Mouse (Mus musculus): ENCODE measurements around the gene Ccdc124.
A peak's percentile ranks its signal among the peaks of the same experiment; 100 is the strongest.

Ccdc124 gene

DNA sequence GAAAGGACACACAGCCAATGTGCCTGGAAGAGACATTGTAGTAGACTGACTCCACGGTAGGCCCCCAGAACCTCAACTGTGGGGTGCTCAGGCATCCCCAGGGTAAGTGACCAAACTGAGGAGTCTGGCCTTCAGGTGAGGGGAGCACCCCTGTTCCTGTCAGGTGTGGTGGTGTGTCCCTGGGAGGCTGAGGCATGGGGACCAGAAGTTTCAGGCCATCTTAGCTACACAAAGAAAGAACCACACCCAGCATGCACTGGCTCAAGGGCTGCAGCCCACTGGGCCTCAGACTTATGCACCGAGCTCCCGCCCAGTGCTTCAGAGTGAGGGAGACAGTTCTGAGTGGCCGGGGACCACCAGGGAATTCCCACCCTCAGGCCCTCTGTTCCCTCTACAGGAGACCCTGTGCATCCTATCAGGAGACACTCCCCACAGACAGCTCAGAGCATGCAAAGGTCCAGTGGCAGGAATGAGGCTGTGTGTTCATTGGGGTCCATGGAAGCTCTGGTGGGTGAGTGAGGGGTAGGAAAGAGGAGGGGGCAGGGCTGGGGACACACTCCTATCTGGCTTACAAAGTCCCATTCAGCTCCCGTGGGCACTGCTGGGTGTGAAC lies 2.4 kb downstream of the Ccdc124 start:
- DNase-seq (ENCODE audit: inconsistent age in 2 of 2, low spot score in 1 of 2) = no peak

DNA sequence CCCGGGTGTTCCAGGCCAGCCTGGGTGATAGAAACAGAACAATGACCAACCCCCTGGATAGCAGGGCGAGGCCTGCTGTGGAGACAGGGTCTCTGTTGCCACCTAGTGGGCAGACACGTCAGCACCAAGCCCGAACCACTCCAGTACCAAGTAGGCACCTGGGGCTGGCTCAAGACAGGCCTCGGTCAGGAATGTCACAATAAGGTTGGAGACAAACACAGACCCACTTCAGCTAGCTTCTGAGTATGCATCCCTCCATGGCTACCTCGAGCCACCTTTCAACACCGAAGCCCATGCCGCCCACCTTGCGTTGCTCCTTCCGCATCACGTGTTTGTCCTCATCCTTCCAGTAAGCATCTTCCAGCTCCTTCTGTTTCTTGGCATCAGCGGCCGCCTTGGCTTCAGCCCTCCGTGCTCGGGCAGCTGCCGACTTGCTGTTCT lies 4.1 kb downstream of the Ccdc124 start:
- peak; percentile 80 to 91 for DNase-seq (ENCODE audit: inconsistent age in 2 of 2, low spot score in 1 of 2)

DNA sequence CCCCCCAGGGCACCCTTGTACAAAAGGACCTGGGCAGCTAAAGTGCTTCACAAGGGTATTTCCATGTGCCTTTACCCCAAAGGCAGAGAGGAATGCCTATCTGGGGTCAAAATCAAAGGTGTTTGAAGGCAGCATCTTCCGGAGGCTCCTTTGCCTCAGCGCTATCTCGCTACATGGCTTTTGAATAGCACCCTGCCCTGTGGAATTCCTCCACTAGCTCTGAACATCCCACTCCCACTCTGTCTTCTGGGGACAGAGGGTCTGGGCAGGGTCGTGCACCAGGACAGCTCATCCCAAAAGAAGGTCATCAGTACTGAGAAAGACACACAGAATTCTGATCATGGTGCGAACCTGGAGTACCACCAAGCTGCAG lies 4.5 kb downstream of the Ccdc124 start:
- DNase-seq (ENCODE audit: inconsistent age in 2 of 2, low spot score in 1 of 2) = no peak

DNA sequence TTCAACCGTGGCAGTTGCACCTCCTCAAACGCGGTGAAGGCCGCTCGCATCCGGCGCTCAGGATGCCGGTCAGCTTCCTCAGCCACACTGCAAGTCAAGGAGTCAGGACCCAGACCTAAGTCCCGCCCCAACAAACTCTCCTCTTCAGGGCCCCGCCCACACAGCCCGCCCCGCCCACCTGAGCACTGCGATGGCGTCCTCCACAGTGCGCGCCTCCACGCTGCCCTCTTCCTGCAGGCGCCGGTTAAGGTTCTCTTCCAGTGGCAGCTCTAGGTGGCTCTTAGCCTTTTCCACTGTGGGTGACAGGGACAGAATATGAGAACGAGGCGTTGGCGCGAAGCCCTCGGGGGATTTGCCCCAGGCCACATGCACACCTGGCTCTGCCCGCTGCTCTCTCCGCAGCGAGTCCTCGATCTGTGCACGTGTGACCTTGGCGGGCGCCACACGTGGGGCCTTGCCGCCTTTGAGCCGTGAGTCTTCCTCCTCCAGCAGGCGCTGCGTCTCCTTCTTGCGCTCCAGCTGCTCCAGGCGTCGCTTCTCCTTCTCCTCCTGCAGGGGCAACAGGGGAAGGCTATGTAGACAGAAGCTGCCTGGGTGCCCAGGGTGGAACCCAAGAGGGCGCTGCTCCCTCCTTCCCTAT lies 5.1 kb downstream of the Ccdc124 start:
- peak; percentile 61 to 80 for DNase-seq (ENCODE audit: inconsistent age in 2 of 2, low spot score in 1 of 2)

DNA sequence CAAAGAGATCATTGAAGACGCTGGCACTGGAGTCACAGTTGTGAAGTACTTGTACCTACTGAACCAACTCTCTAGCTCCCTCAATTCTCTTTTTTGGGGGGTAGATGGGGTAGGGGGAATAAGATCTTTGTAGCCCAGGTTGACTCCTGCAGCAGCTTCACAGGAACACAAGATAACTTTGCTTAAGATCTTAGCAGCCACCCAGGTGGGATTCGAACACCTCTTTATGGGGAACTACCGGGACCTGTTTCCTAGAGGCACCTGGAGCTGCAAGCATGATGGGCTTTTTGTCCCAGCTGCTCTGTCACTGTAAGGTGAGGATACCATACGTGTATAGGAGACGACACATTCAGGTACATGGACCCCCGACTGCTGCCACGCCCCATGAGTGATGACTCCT lies 7.2 kb downstream of the Ccdc124 start:
- DNase-seq (ENCODE audit: inconsistent age in 2 of 2, low spot score in 1 of 2) = no peak

DNA sequence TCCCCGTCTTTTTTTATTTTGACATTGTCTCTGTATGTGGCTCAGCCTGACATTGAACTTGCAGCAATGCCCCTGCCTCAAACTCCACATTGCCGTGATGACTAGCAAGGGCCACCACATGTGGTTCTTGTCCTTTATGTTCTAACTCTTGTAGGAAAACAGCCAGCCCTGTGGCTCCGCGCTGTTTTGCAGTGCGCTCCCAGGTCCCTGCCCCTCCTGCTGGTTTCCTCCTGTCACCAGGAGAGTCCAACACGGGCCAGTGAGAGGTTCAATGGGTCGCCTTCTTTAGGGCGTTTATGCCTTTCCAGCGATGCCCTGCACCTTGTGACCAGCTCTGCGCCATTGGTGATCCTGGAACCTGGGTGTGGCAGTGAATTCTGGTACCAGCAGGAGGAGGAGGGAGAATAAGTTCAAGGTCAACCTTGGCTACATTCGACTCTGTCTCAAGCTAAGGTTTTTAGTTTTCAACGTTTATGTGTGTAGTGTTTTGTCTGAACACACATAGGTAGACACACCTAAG lies 7.7 kb downstream of the Ccdc124 start:
- no peak for DNase-seq (ENCODE audit: inconsistent age in 2 of 2, low spot score in 1 of 2)

DNA sequence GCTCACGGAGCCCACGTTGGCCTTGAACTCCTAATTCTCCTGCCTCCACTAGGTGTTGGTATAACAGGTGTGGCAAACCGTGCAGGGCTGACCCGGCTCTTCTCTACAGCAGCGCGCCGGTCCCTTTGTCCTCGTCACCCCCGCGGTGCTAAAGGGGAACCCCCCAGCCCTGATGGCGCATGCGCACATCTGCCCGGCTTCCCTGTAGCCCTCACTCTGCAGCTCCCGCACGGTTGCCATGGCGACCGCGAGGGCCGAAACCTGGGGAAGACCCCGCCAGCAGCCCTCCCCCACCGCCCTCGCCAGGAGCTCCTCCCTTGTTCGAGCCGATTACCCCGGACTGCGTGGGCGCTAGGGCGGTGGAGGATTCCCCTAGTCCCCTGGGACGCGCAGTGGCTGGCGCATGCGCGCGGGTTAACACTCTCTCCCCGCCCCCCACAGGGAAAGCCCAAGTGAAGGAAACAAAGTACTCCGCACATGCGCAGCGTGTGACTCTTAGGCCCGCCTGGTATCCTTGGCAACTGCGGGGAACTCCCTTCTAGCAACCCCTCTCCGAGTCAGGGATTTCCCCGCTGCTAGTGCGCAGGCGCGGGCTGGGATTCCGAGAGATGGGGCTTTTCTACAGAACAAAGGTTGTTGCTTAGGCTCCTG lies 8.3 kb downstream of the Ccdc124 start:
- peak; percentile 99 to 100 for DNase-seq (ENCODE audit: inconsistent age in 2 of 2, low spot score in 1 of 2)

DNA sequence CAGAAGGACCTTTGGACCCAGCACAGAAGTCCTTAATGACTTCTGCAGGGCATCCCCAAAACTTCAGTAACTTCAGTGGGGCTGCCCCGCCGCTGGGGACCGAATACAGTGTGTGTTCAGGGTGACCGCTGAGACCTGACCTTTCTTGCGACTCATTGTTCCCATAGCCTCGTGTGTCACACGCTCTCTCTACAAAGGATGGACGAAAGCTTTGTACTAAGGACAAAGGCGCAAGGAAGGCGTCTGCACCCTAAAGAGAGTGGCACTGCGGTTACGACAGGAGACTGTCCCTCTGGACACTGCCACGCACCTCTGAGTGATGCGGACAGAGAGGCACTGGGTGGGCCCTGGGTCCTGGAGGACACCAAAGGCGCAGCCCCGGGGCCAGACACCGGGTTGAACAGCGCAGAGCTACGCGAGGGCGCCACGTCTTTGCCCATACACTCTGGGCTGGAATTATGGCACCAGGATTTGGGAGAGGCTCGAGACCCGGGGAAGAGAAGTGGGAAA lies 9.0 kb downstream of the Ccdc124 start:
- peak; percentile 61 to 84 for DNase-seq (ENCODE audit: inconsistent age in 2 of 2, low spot score in 1 of 2)

DNA sequence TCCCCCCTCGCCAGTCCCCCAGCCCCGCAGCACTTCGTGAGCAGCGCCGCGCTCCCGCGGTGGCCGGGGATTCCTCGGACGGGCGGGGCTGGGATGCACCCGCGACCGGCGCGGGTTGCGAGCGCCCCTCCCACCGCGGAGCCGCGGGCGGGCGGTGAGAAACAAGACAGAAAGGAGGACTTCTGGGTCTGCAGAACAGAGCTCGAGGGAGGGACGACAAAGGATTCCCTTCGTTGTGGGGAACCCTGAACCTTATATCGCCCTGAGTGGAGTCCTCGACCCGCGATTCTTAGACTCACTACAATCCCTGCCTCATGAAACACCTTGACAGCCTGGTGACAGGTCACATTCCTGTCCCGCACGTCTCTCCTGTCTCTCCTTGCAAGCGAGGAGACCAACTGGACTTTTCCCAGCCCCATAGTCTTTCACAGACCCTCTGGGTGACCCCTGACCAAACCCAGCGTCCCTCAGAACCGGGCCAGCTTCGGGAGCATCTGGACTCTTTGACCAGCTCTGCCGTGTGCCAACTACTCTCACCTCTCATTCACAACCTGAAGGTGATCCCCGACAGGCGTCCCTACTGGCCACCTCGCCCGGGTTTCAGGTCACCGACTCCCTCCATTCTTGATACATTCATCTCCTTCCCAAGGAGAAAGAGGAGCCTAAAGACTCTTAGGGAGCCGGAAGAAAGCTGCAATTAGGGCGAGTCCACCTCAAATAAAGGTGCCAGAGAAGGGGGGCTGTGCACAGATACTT lies 9.6 kb downstream of the Ccdc124 start:
- peak in 1 of 2 experiments; percentile 54 for DNase-seq (ENCODE audit: inconsistent age in 2 of 2, low spot score in 1 of 2)

DNA sequence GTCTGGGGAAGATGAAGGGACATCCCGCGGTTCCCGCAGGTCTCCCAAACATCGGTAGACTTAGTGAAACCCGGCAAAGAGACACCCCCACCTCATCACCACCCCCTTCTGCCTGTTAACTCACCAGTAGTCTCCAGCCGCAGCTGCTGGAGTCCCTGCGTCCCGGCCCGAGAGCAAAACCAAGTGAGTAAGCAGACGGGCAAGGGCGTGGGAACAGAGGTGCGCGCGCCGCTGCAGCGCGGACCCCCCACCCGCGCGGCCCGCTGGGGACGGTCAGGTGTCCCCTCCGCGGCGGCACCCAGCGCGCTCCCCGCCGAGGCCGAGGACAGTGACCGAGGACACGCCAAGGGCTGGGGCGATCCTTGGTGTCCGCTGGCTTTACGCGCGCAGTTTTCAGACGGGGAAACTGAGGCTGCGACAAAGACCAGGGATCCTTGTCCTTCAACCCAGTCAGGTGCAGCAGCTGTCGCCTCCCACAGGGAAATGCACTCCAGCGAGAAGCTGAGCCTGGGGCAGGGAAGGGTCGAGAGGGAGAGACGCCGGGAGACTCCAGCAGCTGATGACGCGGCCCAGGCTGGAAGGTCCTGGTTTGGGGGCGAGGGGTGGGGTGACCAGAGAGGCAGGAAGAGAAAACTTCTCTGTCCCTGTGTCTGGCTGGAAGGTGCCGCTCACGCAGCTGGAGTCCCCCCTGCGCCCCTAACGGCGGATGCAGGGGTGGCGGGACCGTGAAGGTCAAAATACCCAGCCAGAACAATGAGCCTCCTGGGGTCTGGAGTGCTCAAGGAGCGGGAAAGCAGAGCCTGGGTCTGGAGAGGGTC lies 10.7 kb downstream of the Ccdc124 start, which contains the start of gene Kcnn1:
Kcnn1 (minus strand) TSS at position 435 of the 818 bp plus-strand sequence.
- DNase-seq (ENCODE audit: inconsistent age in 2 of 2, low spot score in 1 of 2) = peak in 1 of 2 experiments; percentile 53

DNA sequence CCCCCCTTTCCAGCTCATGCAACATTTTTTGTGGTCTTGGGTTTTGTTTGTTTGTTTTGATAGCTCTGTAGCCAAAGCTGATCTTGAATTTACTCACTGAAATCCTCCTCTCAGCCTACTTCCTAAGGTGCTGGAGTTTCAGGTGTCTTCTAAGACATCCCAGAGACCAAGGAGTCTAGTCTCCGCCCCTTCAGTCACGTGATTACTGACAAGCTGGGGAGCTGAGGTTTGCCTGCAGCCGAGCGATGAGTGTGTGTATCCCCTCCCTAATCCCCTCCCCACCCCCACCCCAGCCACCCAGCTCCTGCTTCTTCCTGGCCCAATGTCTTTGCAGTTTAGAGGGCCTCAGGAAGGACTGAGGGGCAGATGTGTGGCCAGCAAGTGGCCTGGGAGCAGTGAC lies 16.2 kb downstream of the Ccdc124 start:
- no peak for DNase-seq (ENCODE audit: inconsistent age in 2 of 2, low spot score in 1 of 2)

DNA sequence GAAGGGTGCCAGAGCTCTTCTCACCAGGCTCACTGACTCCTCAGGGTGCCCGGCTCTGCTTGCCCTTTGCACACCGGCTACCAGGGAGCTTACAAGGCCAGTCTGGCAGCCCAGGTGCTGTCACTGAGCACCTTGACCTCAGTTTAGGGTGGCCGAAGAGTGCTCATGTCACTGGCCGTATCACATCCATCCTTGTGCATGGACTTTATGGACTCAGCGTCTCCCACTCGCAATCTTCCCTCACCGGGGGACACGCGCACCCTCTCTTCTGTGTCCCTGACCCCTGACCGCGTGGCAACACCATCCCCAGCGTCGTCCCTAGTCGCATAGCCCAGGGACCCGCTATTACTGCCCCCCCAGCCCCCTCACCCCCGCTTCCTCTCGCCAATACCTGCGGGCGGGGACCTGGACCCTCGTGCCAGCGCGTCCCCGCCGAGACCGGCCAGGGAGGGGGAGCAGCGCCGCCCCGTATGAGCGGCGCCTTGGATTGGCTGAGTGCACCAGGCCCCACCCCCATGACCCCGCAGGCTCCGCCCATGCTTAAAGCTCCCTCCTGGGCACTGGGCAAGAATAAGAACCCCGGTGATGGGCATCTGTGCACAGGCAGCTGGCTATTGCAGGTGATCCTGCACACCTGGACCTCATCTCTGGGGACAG lies 17.1 kb downstream of the Ccdc124 start:
- peak; percentile 86 to 91 for DNase-seq (ENCODE audit: inconsistent age in 2 of 2, low spot score in 1 of 2)

DNA sequence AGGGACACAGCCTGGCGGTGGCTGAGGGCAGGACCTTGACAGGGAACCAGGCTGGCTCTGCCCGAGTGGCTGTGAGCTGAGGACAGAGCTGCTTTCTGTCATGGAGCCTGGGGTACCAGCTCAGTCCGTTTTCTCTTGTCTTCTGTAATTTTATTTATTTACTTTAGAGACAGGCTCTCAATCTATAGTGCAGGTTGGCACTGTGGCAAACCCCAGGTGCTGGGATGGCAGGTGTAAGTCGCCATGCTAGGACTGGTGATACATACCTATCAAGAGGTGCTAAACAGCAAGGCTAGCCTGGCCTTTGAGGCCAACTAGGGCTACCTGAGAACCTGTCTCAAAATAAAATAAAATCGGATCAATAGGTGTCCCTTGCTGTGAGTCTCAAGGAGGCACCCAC lies 17.7 kb downstream of the Ccdc124 start:
- DNase-seq (ENCODE audit: inconsistent age in 2 of 2, low spot score in 1 of 2) = no peak

DNA sequence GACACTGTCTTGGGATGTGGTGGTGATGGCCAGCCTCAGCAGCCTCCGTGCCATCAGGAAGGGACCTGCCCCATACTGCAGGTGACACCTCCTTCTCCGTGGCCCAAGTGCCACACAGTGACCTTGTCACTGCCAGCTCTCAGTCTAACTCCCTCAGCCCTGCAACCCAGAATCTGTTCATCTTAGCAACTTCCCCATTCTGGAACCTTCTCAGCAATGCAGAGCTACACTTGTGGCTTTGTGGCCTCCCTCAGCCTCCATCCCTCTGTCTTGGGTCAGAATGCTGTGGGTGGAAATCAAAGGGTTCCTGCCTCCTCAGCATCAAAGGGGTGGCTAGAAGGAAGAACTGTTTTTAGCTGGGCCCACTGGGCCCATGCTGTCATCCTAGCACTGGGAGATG lies 19.9 kb downstream of the Ccdc124 start:
- no peak for DNase-seq (ENCODE audit: inconsistent age in 2 of 2, low spot score in 1 of 2)

DNA sequence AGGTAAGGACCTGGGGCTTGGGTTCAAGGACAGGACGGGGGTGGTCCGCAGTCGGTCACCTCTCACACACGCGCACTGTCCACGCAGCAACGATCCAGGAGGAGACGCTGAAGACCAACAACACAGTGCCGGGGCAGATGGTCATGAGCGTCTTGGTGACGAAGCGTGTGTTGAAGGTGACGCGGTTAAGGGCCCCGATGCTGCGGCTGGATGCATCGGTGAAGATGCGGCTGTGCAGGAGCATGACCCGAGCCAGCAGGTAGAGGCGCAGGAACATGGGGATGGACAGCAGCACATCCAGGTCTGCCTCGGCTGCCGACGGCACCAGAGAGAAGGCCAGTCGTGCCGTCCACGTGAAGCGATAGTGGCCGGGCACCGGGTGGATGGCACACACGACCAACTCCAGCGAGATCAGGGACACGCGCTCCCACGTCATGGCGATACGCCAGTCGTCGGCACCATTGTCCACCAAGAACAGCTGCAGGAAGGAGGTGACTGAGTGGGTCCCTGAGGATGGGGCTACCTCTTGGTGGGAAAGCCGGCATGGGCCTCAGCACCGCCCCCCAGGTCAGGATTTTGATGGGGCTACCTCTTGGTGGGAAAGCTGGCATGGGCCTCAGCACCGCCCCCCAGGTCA lies 21.0 kb downstream of the Ccdc124 start:
- DNase-seq (ENCODE audit: inconsistent age in 2 of 2, low spot score in 1 of 2) = no peak

DNA sequence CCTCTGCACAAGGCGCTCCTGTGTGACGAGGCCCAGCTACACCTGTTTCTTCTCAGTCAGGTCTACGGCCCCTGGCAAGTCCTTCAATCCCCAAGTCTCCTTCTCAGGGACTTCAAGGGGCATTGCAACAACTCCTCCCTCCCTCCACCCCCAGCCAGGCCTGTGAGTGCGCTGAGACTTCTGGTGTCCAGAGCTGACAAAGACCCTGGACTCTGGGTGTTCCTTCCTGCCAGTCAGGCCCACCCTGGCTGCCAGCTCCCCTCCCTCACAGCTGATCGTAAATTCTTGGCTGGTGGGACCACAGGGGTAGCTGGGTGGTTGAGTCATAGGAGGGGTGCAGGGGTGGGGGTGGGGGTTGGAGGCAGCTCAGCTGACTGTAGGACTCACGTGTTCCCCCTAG lies 21.9 kb downstream of the Ccdc124 start:
- no peak for DNase-seq (ENCODE audit: inconsistent age in 2 of 2, low spot score in 1 of 2)

DNA sequence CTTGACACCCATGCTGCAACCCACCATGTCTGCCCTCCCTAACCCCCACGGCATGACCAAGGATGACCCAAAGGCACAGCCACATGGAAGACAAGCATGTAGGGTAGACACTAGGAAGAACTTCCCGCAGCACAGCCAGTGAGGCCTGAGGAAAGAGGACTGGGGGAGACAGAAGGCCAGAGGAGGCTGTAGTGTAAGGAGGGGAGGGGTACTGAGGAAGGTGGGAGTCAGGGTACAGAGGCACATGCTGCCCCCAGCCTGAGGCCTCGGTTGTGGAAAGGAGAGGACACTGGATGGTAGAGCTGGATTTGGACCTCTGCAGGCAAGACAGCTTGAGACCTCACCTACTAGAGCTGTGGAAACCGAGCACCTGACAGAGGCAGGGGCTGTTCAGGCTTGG lies 22.8 kb downstream of the Ccdc124 start:
- no peak for DNase-seq (ENCODE audit: inconsistent age in 2 of 2, low spot score in 1 of 2)

DNA sequence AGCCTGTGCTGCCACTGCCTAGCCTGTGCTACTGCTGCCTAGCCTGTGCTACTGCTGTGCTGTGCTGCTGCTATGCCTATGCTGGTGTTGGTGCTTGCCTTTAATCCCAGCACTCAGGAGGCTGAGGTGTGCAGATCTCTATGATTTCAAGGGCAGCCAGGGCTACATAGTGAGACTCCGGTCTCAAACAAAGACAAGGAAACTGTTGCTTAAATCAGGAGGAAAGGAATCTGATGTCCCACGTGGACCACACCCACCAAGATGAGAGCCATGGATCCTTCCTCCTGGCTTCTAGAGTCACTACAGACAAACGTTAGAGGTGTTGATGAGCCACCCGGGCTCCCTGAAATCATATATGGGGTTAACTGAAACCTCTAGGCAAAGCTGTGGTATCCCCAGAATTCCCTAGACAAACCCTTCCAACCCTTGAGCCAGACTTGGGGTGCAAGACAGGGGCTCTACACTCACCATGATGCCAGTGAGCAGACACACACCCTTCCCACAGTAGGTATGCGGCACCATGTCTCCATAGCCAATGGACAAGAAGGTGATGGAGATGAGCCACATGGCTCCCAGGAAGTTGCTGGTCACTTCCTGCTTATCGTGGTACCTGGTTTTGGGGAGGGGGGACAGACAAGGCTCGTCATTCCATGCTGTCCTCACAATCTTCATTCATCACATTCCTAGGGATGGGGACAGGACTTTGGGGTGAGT lies 23.4 kb downstream of the Ccdc124 start:
- DNase-seq (ENCODE audit: inconsistent age in 2 of 2, low spot score in 1 of 2) = no peak
